Mouse (Mus musculus) left cerebral cortex, adult 8-10 months (tissue): ENCODE data around the gene Pld3. TPM values are rescaled to one million over a fixed set of nuclear protein-coding genes. Genes with fewer than 3 reads are reported as not detected.

ENCODE experiments used
- DNase-seq, 2 experiments: peaks; one replicate each; pipeline ENCODE4 v3.0.0; 2022; ENCODE audit warnings: low spot score in 2 of 2
- total RNA-seq, 4 experiments: library from RNA; stranded (reverse); gene quantifications; 2 replicates each; pipeline ENCODE4 v1.2.4; 2022

Gene Pld3
- total RNA-seq, 4 experiments from 2014 or later, result 675 to 760 (median 715) TPM

DNA sequence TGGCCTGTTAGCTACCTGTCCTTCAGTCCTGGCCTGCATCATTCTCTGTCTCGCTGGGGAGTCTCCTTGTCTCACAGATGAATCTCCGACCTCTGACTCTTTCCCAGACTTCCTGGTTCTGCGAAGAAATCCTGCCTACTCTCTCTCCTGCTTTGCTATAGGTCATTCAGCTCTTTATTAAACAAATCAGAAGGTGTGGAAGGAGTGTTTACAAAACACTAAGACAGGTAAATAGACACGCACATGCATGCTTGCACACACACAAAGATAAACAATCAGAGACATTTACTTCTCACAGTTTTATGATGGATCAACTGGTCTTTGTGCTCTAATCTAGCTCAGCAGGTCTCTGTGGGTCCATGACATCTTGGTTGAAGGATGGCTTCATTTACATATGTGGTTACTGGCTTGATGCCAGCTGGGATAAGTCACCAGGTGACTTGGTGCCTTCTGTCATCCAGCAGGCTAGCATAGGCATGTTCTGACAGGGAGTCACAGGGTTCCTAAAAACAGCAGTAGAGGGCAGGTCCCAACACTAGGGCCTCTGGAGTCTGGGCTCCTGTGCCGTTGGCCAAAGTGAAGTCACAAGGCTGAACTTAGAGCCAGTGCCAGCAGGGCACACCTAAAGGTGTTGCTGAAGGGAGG is 16.7 kb upstream of the Pld3 start:
- DNase-seq, result no peak

DNA sequence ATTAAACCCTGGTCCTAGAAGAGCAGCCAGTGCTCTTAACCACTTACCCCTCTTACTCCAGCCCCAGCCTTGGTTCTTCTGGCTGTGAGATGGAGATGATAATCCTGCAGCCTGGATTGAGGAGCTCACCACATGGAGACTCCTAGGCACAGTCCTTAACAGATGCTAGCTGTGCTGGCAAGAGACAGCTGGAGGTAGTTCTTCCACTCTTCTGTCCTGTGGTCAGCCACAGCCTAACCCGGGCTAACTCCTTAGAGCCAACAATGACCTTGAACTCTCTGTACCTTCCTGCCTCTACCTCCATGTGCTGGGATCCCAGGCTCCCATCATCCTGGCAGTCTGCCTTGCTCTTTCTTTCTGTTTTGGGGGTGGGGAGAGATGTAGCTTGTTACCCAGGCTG is 8.0 kb upstream of the Pld3 start:
- DNase-seq, result no peak

DNA sequence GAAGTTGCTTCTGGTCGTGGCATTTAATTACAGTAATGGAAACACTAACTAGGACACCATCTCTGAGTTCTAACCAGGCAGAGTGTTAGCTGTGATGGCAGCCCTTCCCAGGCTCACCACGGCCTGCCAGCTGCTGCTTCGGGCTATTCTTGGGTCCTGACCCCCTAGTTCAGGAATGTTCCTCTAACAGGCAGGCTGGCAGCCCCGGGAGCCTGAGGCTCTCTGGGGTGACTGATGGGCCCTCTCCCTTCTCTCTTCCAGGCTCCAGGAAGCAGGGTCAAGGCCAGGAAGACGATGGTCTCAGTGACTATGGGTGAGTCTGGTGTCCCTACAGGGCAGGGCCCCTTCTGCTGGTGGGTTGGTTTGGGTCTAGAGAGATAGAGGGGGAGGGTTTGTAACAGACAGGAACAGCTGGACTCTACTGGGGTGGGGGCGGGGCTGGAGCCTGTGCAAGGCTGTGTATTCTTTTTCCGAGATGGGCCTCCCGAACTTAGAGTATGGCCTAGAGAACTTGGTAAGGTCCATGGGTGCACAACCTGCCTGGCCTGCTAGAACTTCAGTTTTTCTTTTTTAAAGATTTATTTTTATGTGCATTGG is 7.4 kb upstream of the Pld3 start:
- DNase-seq, result no peak

DNA sequence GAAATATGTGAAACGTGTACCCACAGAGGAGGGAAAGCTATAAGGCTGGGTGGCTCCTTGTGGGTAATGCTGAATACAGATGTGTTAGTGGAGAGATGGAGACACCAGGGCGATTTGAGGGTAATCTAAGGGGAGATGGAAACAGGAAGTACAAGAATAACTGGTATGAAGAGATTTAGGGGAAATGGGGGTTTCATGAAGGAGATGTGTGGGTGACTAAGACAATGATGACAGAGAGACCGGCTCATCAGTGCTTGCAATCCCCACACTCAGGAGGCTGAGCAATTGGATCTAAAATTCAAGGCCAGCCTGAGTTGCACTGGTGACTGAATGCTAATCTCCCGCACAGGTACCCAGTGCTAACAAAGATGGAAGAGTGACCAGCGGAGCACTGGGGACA is 948 bp downstream of the Pld3 start:
- DNase-seq, result no peak

DNA sequence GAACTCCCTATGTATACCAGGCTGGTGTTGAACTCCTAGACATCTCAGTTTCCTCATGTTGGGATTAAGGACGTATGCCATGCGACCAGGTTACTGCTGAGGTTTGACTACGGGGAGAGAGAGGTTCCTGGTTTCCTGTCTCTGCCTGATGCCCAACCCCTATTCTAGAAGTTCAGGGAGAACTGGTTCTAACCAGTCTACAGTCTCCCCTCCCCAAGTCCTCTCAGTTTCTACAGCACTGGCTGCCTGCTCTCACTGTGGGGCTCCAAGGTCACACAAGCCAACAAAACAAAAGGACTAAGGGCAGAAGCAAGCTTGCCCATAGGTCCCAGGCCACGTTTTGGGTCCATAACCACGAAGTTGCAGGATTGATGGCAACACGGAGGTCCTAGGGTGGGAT is 3.4 kb downstream of the Pld3 start:
- DNase-seq, result no peak

DNA sequence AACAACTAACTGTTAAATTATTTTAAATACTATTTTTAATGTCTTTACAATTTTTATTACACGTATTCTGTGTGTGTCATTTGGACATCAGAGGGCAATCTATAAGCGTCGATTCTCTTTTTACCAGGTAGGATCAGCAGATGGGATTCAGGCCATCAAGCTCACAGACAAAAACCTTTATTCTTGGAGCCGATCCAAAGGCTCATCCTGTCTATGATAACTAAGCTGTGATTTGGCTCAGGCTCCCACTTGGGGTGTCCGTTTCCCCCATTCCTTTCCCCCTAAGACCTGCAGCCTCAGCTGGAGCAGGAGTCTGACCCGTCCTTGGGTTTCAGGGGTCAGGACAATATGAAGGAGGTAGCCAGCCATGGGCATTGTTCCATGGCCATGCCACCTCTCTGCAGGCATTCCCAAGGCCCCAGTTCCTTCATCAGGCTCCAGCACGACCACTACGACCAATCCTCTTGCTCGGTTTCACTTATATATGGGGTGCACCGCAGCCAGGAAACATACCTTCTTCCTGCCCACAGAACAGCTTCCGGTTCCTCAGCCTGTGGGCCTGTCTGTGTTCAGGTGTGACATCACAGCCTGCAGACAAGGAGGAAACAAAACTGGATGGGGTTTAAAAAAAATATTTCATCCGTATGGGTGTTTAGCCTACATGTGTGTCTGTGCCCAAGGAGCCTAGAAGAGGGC is 8.2 kb downstream of the Pld3 start:
- no peak for DNase-seq

DNA sequence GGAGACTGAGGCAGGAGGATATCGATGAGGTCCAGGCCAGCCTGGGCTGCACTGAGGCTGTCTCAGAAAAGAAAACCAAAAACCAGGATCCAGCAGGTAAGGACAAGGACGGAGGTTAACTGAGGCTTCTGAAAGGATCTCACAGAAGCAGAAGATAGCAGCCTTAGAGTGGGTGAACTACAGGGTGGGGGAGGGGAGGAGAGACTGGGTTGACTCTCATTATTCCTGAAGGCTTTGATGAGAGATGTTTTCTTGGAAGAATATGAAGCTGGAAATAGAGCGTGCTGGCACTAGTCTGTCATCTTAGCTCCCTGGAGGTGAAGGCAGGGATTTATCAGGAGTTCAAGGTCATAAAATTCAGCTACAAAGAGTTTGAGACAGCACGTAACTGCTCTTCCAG is 9.2 kb downstream of the Pld3 start:
- no peak for DNase-seq

DNA sequence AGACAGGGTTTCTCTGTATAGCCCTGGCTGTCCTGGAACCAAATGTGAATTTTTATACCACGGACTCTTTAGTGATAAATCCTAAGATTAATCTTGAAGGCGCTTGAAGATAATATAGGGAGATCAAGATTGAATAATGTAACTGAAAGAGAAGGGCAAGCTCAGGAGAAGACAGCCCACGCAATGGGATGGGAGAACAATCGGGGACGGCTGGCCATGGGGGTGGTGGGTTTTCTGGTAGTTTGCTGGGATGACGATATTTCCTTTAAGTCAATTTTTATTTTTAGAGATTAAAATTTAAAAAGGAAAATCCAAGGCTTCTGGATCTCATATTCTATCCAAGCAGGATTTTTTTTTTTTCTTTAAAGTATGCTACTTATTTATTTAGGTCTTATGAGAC is 10.0 kb downstream of the Pld3 start:
- DNase-seq, result no peak

DNA sequence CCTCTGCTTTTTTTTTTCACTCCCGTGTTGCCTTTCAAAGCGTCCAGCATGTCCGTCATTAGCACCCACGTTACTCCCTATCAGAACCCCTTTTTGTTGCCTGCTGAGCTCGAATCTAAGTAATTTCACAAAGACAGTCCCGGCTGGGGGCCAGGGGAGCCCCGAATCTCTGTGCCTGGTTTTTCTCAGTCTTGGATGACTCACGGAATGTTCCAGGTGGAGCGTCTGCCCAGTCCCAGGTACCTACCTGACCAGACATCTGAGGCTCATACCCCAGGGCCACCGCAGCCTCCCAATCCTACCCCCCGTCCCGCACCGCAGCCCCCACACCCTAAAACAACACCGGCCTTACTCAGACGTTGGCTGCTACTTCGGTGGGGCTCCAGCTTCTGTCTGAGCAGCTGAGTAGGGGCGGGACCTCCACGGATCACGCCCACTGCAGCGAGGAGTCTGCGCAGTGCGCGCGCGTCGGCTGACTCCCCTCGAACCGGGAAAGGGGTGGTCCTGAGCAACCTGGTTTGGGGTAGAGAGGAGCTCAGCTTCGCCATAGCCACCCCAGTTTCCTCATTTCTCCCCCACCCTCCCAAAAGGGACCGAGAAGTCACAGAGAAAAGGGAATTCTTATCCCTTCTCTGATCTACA is 10.5 kb downstream of the Pld3 start:
- peak; percentile 76 to 89 for DNase-seq

DNA sequence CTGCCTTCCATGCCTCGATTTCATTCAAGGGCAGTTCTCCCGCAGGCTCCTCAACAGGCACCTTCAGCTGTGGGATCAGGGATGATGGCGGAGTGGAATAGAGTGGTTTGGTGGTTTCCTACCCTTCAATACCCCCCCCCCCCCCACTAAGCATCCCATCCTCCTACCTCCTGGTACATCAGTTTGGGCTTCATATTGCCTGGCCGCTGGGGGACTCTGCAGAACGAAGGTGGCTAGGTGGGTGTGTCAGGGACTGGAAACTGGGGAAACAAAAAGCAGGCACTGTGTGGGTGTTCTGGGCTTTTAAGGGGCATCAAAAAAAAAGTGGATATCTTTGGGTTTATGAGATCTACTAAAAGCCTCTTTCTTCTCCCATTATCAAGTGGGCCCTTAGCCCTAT is 11.1 kb downstream of the Pld3 start:
- DNase-seq, result no peak

DNA sequence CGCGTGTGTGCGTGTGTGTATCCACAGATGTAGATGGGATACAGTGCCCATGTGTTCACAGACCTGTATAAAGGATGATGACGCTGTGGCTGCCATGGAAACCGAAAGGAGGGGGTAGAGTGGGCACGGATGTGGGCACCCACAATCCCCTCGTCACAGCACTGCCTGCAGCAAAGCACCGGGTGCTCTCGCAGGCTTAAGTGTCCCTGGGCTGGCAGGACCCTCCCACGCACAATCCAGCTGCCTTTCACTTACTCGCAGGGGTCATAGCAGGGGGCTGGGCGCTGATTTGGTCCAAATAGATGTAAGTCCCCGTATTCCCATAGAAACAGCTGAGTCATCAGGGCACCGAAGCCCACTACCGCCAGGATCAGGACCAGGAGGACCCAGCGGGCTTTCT is 11.6 kb downstream of the Pld3 start:
- peak; percentile 80 to 96 for DNase-seq

DNA sequence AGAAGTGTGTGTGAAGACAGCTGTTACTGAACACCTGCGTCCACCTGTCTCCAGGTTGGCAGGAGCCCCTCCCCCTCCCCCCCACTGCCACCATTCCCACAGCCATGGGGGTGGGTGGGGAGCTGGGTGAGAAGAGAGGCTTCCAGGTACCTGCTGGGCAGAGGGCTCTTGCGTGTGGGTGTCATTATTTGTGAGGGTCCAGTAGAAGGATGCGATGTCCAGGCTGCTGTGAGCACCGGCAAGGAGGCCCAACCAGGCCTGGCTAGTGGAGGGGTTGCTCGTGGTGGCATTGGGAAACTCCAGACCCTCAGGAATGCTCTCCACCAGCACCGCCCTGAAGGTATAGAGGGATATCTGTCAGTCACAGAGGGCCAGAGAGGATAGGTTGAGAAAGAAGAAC is 12.1 kb downstream of the Pld3 start:
- DNase-seq, result no peak

DNA sequence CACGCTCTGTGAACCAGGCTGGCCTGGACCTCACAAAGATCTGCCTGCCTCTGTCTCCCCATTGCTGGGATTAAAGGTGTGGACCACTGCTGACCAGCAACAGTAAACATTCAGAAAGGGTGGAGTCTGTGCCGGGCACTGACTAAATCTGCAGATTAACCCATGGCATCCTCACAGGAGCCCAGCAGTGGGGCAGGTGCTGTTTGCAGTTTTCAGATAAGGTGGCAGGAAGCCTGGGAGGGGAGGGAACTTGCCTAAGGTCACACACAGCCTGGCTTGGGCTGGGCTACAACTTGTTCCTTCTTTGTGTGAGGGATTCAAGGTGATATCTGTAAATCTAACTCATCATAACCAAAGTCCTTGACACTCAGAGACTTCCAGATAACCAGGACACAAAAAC is 12.5 kb downstream of the Pld3 start:
- DNase-seq, result no peak

DNA sequence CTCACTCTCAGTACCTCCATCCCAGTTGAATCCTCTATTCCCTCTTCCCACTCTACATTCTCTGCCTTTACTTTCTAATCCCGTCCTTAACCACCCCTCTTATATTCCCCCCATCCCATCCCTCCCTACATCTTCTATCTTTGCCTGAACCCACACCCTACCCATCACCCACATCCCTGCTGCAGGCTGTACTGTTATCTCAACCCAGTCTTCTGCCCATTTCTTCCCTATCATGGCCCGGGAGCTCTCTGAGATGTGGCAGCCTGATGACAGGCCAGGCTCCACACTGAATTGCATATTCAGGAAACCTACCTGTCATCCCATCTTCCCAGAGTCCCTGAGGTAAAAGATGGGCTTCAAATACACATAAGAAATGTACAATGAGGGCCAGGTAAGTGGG is 14.2 kb downstream of the Pld3 start:
- DNase-seq, result no peak

DNA sequence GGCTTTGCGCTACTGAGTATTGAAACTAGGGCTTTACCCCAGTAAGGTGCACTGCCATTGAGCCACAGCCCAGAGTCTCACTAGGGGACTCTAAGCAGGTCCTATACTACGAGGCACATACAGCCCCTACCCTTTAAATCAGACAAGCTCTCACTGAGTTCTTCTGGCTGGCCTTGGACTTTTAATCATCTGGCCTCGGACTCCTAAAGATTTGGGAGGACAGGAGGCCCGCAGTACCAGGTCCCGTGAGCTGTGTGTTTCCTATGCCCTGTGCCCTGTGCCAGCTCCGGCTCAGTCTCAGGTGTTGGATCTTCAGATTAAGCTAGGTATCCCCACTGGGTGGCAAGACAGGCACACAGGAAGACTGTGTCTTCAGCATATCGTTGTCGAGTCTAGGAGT is 15.0 kb downstream of the Pld3 start:
- no peak for DNase-seq

DNA sequence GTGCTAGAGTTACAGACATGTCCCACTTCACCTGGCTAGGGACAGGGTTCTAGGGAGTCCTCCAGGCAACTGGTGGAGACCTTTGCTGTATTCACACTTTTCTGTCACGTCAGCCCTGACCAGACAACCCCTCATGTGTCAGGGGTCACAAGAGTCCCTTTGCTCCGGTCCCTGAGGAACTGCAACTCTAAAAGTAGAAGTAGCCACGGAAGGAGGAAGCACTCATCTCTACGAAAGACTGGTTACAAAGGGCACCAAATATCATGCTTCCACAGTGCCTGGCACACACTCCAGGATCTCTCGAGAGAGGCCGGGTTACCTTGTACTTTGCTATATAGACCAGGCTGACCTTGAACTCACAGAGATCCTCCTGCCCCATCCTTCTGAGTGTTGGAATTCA is 16.4 kb downstream of the Pld3 start:
- DNase-seq, result no peak

DNA sequence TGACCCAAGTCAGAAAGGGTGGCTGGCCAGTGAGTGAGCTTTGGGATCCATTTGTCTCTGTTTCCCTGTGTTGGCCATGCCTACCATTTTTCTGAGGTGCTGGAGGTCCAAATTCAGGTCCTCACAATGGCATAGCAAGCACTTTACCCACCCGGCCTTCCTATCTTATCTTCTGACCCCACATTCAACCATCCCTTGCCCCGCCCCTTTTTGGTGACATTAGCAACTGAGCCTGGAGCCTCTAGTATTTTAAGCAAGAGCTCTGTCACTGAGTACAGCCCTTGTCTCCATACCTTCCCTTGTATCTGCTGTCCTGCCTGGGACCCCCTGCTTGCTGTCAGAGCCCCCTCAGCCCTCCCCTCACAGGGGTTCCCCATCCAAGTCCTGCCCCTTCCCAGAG is 17.6 kb downstream of the Pld3 start:
- DNase-seq, result no peak

DNA sequence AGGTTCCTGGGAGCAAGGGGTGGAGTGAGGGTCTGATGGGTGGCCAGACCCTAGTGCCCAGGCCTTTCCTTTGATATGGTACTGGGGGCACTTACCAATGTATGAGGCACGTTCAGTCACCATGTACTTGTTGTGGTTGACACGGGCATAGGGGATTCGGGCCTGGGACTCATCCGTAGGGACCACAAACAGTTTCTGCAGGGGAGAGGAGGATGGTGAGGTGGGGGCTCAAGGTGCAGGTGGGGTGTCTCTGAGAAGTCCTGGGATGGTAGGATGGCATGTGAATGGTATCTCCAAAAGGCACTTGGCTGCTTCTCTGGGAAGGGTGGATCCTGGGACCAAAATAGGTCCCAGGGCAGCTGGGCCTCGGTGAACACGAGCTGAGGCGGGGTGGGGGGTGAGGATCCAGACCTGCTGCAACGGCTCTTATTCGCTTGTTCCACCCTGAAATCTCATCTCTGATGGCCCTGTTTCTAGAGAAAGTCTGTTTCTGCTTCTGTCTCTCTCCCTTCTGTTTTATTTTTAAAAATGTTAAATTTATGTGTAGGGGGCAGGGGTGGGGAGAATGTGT is 20.5 kb downstream of the Pld3 start:
- no peak for DNase-seq

DNA sequence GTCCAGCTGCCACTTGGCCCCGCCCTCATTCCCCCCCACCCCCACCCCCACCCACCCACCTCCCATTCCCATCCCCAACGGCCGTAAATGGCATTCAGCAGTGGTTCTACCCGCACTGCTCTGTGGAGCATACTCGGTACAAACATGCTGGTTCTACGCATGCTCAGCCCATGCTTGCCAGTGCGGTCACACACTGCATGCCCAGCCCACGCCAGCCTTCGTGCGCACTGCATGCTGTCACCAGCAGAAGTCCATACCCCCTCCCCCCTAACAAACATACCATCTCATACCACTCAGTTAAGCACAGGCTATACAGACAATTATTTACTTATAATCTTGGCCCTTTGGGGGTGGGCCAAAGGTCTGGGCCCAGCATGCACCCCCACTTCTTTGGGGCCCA is 21.3 kb downstream of the Pld3 start:
- DNase-seq, result no peak

DNA sequence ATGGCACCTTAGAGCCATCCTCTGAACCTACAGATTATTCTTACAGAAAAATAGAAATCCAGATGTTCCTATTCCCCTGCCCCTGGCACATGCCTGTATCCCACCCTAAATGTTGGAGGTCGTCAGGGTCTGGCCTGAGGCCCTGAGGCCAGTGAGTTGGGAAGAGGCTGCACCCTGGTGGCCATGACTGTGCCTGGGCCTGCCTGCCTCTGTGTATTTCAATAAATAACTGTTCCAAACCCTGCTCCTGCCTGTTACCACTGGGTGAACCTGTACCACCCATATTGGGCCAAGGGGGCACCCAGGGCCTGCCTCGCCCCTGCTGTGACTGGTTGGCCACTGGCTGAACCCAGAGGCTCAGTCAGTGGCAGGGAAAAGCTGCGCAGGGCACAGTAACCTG is 22.1 kb downstream of the Pld3 start:
- DNase-seq, result no peak

DNA sequence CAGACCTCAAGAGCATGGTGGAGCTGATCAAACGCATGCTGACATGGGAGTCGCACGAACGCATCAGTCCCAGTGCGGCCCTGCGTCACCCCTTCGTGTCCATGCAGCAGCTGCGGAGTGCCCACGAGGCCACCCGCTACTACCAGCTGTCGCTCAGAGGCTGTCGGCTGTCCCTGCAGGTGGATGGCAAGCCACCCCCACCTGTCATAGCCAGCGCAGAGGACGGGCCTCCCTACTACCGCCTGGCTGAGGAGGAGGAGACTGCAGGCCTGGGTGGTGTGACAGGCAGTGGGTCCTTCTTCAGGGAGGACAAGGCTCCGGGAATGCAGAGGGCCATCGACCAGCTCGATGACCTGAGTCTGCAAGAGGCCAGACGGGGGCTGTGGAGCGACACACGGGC is 23.9 kb downstream of the Pld3 start:
- no peak for DNase-seq
